Mouse (Mus musculus): Measurements from ENCODE around the gene Fchsd2. TPM values are rescaled to one million over a fixed set of nuclear protein-coding genes. Genes with fewer than 3 reads are reported as not detected.

Fchsd2 gene
- total and polyA plus RNA-seq, 3 experiments, result 9.7 to 31.3 (median 14.9) TPM

GRCm38 (mm10) chr7:101330074-101330840 lies 237.6 kb downstream of the Fchsd2 start:
- Histone ChIP-seq H3K36me3 (replicated peaks) (no peaks in the 10 kb centered on the region), H3K4me1 (ENCODE audit: insufficient read depth, low read depth, low read length) (no peaks in the 10 kb centered on the region), H3K4me3 (ENCODE audit: low read depth, low read length) (no peak overlapping the region), H3K9me3 (replicated peaks) (no peaks in the 10 kb centered on the region), H3K27me3 (ENCODE audit: insufficient read depth, low read length) (peaks cover 63% of the 10 kb centered on the region)
- no peak for DNase-seq (ENCODE audit: low spot score)
- ATAC-seq (ENCODE audit: extremely low read depth, insufficient number of reproducible peaks, low FRiP score, poor library complexity, severe bottlenecking), result no peak
- no peak for TF ChIP-seq TAL1 (conservative IDR thresholded peaks at IDR 0.05; ENCODE audit: low read depth, low read length)
- no peak for TF ChIP-seq POLR2AphosphoS5 (IDR thresholded peaks at IDR 0.05; ENCODE audit: insufficient replicate concordance, low read depth, low read length)
- TF ChIP-seq GATA2 (IDR thresholded peaks at IDR 0.05; ENCODE audit: borderline replicate concordance, low read depth, low read length), result no peak
- no peak for TF ChIP-seq GATA1 (IDR thresholded peaks at IDR 0.05; ENCODE audit: borderline replicate concordance, low read length)
- no peak for TF ChIP-seq CTCF (IDR thresholded peaks at IDR 0.05; ENCODE audit: low read depth, low read length)

- H3K4me3 ChIP-seq (ENCODE audit: low read depth, low read length), result no peak overlapping the region
- ATAC-seq (ENCODE audit: extremely low read depth, insufficient number of reproducible peaks, low FRiP score, poor library complexity, severe bottlenecking) (no peak), DNase-seq (ENCODE audit: low spot score) (no peak)
- H3K27me3 ChIP-seq (ENCODE audit: insufficient read depth, low read length), result peaks cover 62% of the 10 kb centered on the region
- TF ChIP-seq GATA1 (IDR thresholded peaks at IDR 0.05; ENCODE audit: borderline replicate concordance, low read length) (no peak), GATA2 (IDR thresholded peaks at IDR 0.05; ENCODE audit: borderline replicate concordance, low read depth, low read length) (no peak)
- no peaks in the 10 kb centered on the region for H3K36me3 ChIP-seq (replicated peaks)
- no peaks in the 10 kb centered on the region for H3K4me1 ChIP-seq (ENCODE audit: insufficient read depth, low read depth, low read length)
- H3K9me3 ChIP-seq (replicated peaks), result no peaks in the 10 kb centered on the region
These were observed 238.1 kb downstream of the Fchsd2 start for GRCm38 (mm10) chr7:101330841-101331173.

- ATAC-seq (ENCODE audit: extremely low read depth, insufficient number of reproducible peaks, low FRiP score, poor library complexity, severe bottlenecking), result no peak
- Histone ChIP-seq H3K27me3 (ENCODE audit: insufficient read depth, low read length) (peaks cover 59% of the 10 kb centered on the region), H3K4me1 (ENCODE audit: insufficient read depth, low read depth, low read length) (no peaks in the 10 kb centered on the region), H3K9me3 (replicated peaks) (no peaks in the 10 kb centered on the region), H3K36me3 (replicated peaks) (no peaks in the 10 kb centered on the region), H3K4me3 (ENCODE audit: low read depth, low read length) (no peak overlapping the region)
- no peak for DNase-seq (ENCODE audit: low spot score)
- TF ChIP-seq TAL1 (conservative IDR thresholded peaks at IDR 0.05; ENCODE audit: low read depth, low read length) (no peak), POLR2AphosphoS5 (IDR thresholded peaks at IDR 0.05; ENCODE audit: insufficient replicate concordance, low read depth, low read length) (no peak), GATA2 (IDR thresholded peaks at IDR 0.05; ENCODE audit: borderline replicate concordance, low read depth, low read length) (no peak), GATA1 (IDR thresholded peaks at IDR 0.05; ENCODE audit: borderline replicate concordance, low read length) (no peak), CTCF (IDR thresholded peaks at IDR 0.05; ENCODE audit: low read depth, low read length) (no peak)
These were observed 239.6 kb downstream of the Fchsd2 start for GRCm38 (mm10) chr7:101332045-101332831.

Other genes with a start within 250 kb of the Fchsd2 start
- gene Relt, start 229.4 kb upstream of the Fchsd2 start, total RNA-seq (2014; fragmentation: Nextera tagmentation), result 15.4 and 21.5 TPM in 2 replicates
- 25.5 and 39.1 TPM in 2 replicates for gene Relt, start 229.4 kb upstream of the Fchsd2 start, total RNA-seq (2017)
- 75.6 and 75.9 TPM in 2 replicates for gene Relt, start 229.4 kb upstream of the Fchsd2 start, polyA plus RNA-seq (2012)
- not detected in 2 replicates for gene Arhgef17, start 160.8 kb upstream of the Fchsd2 start, total RNA-seq (2014; fragmentation: Nextera tagmentation)
- gene Arhgef17, start 160.8 kb upstream of the Fchsd2 start, total RNA-seq (2017), result under 0.01 and 0.05 TPM in 2 replicates
- 0.02 TPM in 1 of 2 replicates, not detected in the other for gene Arhgef17, start 160.8 kb upstream of the Fchsd2 start, polyA plus RNA-seq (2012)
- gene P2ry6, start 118.2 kb upstream of the Fchsd2 start, total RNA-seq (2014; fragmentation: Nextera tagmentation), result not detected in 2 replicates
- 0.27 TPM in 1 of 2 replicates, not detected in the other for gene P2ry6, start 118.2 kb upstream of the Fchsd2 start, total RNA-seq (2017)
- gene P2ry6, start 118.2 kb upstream of the Fchsd2 start, polyA plus RNA-seq (2012), result 0.02 TPM in 1 of 2 replicates, not detected in the other
- not detected in 2 replicates for gene P2ry2, start 80.0 kb upstream of the Fchsd2 start, total RNA-seq (2014; fragmentation: Nextera tagmentation)
- gene P2ry2, start 80.0 kb upstream of the Fchsd2 start, total RNA-seq (2017), result 0.27 and 0.35 TPM in 2 replicates
- not detected in 2 replicates for gene P2ry2, start 80.0 kb upstream of the Fchsd2 start, polyA plus RNA-seq (2012)
- gene Atg16l2, start 209.4 kb downstream of the Fchsd2 start, total RNA-seq (2014; fragmentation: Nextera tagmentation), result 0.38 and 0.53 TPM in 2 replicates
- 1.9 and 4.6 TPM in 2 replicates for gene Atg16l2, start 209.4 kb downstream of the Fchsd2 start, total RNA-seq (2017)
- 1.5 and 3.2 TPM in 2 replicates for gene Atg16l2, start 209.4 kb downstream of the Fchsd2 start, polyA plus RNA-seq (2012)
- gene Stard10, start 224.2 kb downstream of the Fchsd2 start, total RNA-seq (2014; fragmentation: Nextera tagmentation), result not detected in 2 replicates
- not detected in 2 replicates for gene Stard10, start 224.2 kb downstream of the Fchsd2 start, total RNA-seq (2017)
- gene Stard10, start 224.2 kb downstream of the Fchsd2 start, polyA plus RNA-seq (2012), result 0.05 and 0.25 TPM in 2 replicates

All from G1E (cell line).